Mouse (Mus musculus): ENCODE data around the gene Arhgef25.
A peak's percentile ranks its signal among the peaks of the same experiment; 100 is the strongest.

The Arhgef25 gene

DNA sequence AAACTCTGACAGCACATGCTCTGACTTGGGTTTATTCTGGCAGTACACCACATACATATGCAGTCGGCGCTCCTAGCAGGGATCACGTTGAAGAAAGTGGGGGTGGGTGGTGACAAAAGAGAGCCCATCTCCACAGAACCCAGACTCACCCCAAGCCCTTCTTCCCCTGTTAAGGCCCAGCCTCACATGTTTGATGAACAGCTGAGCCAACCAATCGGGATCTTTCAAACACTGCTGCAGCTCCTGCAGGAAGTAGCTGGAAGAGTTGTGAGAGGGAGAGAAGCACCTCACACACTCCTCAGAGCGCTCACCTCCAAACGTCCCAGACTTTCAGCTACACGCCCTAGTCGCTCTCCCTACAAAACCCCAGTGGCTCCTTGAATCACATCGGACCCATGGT is 4.8 kb downstream of the Arhgef25 start:
- peak; percentile 51 for DNase-seq

DNA sequence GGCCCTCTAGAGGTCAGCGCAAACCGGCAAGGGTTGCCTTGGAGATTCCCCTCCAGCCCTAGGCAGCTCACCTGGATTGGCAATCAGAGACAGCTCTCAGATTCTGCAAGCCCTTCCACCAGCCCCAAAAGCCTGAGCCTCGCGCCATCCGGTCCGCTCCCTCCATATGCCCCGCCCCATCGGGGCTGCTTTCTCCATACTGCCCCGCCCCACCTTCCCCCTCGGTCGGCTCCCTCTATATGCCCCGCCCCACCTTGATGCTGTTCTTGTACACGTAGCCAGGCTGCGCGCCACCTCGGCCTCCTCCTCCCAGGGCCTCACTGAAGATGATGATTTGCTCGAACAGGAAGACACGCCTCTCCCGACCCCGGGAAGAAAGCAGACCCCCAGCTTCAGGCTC is 6.1 kb downstream of the Arhgef25 start:
- no peak for DNase-seq

DNA sequence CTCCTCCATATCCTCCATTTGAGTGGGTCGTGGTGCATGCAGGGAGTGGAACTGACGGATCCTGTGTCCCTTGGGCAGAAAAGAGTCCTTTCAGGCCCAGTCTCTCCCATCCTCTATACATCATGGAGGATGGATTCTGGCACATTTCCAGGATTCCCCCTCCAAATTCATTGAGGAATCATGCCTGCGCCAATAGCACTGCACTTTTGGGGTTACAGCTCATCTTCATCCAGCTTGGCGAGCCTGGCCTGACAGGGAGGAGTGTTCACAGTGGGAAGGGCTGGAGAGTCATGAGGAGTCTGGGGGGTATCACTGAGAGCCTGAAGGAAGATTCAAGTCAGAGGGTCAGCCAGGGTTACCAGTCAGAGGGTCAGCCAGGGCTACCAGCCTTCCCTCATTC is 7.3 kb downstream of the Arhgef25 start:
- no peak for DNase-seq

DNA sequence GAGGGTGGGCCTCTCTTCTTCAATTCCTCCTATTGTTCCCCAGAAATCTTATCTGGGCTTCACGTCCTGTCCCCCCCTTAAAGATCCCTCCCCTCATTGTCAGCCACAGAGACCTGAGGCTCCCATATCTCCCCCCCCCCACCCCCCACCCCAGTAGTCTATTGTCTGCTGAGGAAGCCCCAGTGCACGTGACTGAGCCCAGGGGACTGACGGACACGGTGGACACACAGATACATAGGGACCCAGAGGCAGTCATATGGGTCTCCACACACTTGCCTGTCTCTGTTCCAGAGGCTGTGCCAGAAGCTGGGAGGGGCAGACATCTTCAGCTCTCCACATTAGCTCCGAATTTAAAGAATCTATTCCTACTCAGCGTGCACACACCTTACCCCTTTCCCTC is 8.3 kb downstream of the Arhgef25 start:
- no peak for DNase-seq

DNA sequence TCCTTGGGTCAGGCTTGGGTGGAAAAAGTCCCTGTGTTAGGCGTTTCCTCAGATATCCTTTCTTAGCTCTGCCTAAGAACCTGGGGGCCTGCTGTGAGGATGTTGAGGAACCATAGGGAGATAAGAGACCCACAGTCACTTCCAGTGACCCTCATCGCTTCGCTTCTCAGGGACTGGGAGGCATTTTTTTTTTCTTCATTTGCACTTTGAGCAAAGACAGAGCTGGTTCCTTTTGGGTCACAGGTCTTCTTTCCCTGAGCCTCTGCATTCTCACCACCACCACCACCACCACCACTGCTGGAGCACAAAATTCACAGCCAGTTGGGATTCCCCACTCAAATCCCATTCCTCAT is 9.2 kb downstream of the Arhgef25 start:
- no peak for DNase-seq

DNA sequence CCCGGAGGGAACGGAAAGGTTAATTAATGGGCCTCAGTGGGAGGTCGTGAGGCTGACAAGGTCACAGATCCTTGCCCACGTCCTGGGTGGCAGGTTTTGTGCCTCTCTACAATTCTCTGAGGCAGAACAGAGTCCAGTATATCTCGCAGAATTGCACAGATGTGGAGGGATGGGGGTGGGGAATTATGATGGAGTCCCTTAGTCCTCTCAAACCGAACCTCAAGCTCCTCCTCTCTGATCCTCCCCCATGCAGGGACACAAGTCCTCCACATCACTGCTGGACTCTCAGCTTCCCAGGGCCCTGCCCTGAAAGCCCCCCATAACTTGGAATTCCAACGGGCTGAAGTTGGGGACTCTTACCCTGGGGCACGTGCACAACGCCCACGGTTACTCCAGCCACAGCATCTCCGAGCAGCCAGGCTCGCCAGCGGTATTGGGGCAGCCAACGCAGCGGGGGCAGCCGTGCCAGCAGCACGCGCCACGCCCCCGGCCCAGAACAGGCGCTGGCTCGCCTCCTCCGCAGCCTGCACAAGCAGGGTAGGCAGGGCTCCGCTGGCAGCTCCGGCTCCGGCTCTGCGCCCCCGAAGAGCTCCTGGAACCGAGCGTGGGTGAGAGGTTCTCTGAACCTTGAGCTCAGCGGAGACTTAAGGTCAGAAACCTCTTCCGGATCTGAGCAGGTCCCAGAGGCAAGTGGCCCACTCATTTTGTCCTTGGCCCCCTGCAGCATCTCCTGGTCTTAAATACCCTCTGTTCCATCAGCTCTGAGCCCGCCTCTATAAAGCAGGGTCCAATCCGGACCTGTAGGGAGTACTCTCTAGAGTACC is 9.8 kb downstream of the Arhgef25 start, which contains the start of gene Slc26a10:
Slc26a10 (minus strand) TSS at position 775 of the 824 bp plus-strand sequence.
- DNase-seq, result peak; percentile 80

DNA sequence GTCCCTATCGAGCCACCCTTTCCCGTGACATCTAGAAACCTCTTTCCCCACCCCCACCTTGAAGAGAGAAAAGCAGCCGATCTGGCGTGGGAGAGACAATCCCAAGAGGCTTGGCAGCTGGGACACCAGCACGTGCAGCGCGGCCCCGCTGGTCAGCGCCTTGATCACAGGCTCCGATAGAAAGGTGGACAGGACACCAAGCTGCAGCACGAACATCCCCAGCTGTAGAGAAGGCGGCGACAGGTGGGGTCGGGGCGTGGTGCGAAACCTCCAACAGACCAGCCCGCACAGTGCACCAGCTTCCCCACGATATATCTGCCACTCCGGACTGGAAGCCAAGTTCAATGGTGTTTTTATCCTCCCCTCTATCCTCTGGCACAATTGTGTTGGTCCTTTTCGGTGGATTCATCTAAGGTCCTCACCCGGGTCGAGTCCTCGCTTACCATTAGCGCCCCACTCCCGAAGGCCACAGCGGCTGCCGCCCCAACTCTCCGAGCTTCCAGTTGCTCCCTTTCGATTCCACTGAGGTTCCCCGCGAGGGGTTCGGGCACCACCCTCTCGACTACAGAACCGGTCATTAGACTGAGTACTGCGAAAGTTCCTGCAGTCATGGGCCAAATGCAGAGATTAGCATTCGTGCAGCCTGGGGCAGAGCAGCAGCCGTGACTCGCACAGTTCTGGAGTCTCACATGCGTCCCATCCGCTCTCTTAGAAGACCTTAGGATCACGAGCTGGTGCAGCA is 11.4 kb downstream of the Arhgef25 start:
- no peak for DNase-seq

DNA sequence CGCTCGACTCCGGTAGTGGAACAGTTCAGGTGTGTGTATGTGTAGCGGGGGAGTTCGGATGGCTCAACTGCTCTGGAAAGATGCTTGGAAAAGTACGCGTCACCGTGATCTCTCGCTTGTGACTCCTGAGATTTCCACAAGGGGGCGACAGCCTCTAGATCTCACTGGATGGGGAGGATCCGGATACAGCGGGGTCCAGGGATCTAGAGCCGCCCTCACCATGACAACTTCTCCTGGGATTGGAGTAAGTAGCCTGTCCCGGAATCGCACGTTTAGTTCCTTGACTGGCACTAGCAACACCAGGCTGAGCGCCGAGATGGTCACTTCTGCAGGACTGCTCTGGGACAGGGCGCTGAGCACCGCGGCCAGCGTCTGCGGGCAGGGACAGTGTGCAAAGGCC is 12.2 kb downstream of the Arhgef25 start:
- peak; percentile 77 for DNase-seq

DNA sequence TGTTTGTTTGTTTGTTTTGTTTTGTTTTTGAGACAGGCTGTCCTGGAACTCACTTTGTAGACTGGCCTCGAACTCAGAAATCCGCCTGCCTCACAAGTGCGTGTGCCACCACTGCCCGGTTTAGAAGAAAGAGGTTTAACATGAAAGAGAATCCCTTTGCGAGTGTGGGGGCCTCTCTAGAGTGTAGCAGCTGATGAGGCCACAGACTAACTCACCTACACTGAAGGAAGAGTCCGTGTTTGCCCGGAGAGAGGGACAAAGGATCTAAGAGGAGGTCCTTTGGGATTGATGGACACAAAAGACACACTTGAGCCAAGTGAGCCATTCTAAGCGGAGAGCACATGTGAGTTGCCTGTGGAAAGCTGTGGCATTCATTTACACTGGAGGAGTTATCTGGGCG is 12.6 kb downstream of the Arhgef25 start:
- DNase-seq, result no peak

DNA sequence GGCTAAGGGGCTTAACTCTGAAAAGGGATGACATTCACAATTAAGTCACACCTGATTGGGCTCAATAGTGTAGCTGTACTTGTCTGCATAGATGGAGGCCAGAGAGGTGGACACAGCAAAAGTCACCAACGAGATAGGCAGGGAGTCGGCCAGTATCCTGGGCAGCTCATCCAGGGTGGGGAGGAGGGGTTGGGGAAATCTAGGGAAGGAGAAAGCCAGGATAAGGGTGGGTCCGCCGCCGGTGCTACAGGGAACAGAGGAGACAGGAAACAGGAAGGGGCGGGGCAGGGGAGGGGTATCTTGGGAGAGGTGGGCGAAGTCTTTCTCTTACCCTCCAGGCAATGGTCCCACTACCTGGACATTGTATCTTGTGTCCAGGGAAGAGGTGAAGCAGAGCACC is 13.1 kb downstream of the Arhgef25 start:
- no peak for DNase-seq

DNA sequence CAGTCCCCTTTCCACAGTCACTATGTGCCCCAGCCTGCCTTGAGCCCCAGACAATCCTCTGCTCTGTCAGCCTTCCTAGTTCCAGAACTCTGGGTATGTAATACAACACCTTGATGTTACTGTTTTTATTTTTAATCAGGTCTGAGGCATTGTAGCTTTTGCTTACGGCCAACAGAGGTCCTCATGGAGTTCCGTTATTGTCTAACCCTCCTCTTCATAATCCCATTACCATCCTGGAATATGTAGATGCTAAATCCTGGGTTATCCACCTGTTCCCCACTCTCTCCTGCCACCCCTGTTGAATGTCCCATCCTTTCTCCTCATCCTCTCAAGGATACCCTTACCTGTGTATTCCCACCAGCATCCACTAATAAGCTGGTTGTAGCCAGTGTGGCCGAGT is 13.7 kb downstream of the Arhgef25 start:
- DNase-seq, result no peak

DNA sequence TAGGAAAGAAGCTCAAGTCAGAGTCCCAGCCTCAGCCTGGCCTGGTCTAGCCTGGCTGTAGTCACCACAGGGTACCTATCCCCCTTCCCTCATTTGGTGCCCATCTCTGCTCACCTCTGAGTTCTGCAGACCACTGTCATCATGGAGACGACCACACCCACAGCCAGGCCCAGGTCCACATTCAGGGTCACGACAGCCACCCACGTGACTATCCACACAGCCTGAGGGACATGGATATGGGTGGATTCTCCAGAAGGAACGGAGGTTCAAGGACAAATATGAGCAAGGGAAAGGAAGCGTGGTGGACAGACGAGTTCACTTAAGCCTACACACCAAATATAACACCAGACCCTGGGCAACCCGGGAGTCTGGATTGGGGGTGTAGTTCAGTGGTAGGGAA is 15.7 kb downstream of the Arhgef25 start:
- no peak for DNase-seq

DNA sequence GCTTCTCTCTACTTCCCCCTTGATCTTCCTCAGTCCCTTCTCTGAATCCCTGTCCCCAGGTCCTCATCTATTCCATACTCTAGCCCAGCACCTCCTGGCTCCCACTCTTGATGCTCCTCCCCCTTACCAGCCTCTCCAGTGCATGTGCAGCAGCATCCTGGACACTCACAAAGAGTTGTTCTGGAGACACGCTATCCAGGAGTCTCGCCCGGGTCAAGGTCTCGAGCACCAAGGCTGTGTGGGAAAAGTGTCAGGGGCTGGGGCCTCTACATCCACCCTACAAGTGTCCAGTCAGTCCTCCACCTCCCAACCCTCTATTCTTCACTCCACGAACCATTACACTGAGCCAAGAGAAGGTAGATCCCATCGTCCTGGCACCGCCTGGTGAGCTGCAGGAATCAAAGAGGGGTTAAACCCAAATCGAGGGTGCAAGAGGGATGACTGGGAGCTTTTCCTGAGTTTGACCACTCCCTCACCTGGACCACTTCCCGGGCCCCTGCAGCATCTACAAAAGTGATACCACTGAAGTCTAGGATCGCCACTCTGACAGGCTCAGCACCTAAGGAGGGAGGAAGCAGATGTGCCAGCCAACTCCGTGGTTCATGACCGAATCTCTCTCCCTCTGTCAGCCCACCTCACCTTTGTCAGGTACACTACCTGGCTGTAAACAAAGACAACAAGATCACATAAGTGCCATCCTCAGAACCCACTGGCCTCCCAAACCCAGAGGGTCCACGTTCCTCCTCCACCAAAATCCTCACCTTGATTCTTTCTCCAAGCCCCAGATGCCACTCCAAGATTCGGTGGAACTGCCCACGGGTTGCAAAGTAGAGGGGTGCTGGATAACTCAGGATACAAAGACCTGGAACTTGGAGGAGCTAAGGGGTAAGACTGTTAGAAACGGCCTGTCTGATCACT is 16.5 kb downstream of the Arhgef25 start:
- no peak for DNase-seq

DNA sequence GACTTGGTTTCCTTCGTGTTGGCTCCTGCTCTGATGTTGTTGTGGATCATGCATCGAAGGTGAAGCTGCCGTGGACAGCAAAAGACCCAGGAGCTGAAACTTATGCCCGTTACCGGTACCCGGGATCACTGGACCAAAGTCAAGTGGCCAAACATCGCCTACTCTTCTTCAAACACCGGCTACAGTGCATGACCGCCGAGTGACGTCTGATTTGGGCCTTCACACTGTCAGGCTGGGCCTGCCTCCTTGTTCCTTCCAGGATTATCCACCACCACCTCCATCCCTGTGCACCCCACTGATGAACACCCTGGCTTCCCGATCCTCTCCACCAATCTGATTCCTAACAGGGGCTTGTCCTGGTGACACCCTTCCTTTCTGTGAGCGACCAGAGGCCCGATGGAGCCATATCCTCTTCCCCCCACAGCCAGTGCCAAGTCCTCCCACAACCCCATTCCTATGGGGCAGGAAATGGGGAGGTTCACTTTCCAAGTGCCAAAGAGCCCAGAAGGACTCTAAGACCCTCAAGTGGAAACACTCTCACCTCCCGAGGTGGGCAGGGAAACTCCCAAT is 18.2 kb downstream of the Arhgef25 start:
- no peak for DNase-seq

DNA sequence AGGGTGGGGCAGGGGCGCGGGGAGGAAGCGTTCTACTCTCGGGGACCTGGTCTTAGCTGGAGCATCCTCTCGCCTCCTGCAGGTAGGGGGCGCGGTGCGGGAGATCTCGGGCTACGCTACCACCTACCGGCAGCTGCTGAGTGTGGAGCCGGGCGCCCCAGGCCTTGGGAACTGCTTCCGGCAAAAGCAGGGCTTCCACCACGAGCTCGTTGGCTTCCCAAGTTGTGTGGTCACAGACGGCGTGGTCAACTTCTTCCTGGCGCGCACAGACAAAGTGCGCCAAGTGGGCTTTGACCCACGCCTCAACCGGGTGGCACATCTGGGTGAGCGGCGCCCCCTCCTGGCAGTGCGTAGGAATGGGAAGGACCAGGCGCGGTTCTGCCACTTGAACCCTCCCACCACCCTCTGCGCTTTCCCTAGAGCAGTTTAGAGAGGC is 19.0 kb downstream of the Arhgef25 start:
- DNase-seq, result peak; percentile 65

DNA sequence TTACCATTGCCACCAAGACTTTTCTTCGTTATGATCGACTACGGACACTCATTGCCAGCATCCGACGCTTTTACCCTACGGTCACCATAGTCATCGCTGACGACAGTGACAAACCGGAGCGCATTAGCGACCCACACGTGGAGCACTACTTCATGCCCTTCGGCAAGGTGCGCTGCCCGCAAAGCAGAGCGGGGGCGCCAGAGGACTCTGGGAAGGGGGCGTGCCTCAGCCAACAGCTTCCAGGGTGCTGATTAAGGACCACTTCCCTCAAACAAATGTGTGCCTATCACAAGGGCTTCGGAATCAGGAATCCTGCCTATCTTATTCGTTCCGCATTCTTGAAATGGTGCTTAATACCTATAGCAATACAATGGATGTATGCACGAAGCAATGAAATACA is 19.9 kb downstream of the Arhgef25 start:
- no peak for DNase-seq

DNA sequence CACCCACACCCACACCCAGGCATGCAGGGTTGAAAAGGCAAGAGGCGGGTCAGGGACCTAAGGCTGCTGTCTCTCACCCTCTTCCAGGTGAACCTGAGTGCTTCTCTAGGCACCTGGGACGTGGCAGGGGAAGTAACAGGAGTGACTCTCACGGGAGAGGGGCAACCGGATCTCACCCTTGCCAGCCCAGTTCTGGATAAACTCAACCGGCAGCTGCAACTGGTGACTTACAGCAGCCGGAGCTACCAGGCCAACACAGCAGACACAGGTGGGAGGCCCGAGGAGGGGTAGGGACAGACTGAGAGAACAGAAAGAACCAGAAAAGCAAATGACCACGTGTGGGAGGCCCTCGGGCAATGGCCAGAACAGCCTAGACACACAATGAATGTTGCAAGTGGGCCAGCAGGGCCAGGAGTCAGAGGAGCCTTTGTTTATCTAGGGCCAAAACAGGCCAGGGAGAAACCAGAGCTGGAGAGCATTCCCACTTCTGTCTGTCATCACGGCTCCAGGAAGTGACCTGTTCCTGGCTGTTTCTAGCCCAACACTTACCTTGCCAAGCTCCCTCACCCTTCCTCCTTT is 22.2 kb downstream of the Arhgef25 start:
- DNase-seq, result no peak

DNA sequence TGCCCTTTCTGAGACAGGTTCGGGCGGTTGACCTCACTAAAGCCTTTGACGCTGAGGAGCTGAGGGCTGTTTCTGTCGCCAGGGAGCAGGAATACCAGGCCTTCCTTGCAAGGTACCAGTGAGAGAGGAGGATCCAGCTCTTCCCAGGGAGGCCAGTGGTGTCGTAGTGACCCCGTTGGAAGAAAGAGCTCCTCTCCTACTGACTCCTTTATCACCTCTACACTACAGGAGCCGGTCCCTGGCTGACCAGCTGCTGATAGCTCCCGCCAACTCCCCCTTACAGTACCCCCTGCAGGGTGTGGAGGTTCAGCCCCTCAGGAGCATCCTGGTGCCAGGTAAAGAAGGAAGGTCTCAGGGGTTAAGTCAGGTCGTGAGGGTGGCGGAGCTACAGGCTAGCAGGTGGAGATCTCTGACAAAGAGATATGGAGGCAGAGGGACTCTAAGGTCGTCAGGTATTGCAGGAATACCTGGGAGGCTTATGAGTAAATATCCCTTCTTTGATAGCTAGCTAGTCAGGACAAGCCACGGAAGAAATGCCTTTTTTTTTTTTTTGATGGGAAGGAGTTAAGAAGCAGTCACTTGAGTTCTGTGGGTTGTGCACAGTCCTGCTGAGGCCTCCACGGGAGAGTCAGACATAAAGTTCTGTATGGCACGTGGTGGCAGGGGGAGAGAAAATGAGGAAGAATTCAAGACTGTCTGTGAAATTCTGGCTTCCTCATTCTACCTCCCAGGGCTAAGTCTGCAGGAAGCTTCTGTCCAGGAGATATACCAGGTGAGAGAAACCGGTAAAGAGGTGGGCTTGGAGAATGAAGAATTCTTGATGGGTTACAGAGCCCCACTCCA is 22.9 kb downstream of the Arhgef25 start:
- DNase-seq, result no peak

DNA sequence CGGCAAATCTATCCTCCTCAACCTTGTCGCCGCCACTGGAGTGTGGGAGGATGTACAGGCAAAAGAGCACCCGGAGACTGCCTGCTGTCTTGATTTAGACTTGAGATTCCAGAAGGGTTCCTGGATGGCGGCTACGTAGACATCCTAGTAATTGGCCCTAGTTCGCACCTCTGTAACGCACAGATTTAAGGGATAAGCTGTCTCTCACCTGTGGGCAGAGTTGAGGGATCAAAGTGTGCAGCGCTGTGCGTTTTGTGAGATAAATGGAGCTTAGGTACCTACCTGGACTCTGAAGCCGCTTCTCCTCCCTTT is 23.5 kb downstream of the Arhgef25 start:
- peak; percentile 54 for DNase-seq

DNA sequence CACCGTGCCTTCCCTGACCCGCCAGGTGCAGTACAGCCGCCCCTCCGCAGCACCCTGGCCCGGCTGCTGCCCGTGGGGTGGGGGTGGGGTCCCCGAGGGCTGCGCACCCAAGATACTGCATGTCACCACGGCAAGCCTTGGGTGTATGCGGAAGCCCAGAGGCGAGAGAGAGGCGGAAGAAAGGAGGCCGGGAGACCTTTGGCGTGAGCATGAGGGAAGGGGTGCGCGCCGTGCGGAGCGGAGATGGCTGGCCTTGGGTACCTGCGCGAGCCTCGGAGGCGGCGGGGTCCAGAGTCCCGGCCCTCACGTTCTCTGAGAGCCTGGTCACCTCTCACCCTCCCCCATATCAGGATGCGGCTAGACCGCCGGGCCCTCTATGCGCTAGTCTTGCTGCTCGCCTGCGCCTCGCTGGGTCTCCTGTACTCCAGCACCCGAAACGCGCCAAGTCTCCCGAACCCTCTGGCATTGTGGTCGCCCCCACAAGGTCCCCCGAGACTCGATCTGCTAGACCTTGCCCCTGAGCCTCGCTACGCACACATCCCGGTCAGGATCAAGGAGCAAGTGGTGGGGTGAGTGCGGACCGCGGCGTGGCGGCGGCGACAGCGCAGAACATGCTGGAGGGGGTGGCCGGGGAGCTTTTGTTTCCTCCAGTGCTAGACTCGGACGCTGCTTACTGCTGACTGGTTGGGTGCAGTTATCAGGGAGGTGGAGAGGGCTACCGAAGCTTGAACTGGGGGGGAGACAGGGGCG is 24.1 kb downstream of the Arhgef25 start:
- DNase-seq, result no peak

DNA sequence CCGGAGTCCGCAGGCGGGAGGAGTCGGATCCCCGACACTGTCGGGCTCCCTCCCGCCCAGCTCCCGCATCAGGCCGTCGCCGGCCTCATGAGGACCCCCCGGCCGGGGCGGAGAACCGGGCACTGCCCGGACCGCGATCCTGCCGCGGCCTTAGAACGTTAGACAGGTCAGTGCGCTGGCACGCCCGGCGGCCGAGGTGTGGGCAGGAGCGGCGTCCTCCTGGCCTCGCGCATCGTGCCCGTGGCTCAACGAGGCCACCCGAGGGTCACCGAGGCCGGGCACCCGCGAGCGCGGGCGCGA is 24.6 kb downstream of the Arhgef25 start:
- DNase-seq, result no peak
